Mouse (Mus musculus) lung, postnatal 0 days (tissue): Measurements from ENCODE around the gene Col13a1. TPM values are rescaled to one million over a fixed set of nuclear protein-coding genes. Genes with fewer than 3 reads are reported as not detected.

Source experiments
- ATAC-seq: fragments of 200-750 bp; cut with Nextera tagmentation; 2 replicates; pipeline ENCODE4 v1.8.0; 2017; ENCODE audit warnings: moderate library complexity
- DNase-seq: peaks from one replicate; pipeline ENCODE4 v3.0.0-alpha.2; 2016; ENCODE audit warnings: low spot score
- H3K27ac ChIP-seq: fragments of 300-500 bp; sonication (generic); 2 replicates; pipeline ENCODE4 v1.5.1; 2014; ENCODE audit warnings: antibody characterized with exemption, mild to moderate bottlenecking, low read length, mixed read lengths
- H3K27me3 ChIP-seq: fragments of 300-500 bp; sonication (generic); replicated peaks from 2 replicates; pipeline ENCODE4 v1.6.1; 2014; ENCODE audit warnings: low read length, mixed read lengths; ENCODE audit not compliant: insufficient read depth
- H3K36me3 ChIP-seq: fragments of 300-500 bp; sonication (generic); 2 replicates; pipeline ENCODE4 v1.6.1; 2014; ENCODE audit warnings: low read length, mixed read lengths; ENCODE audit not compliant: insufficient read depth
- H3K4me1 ChIP-seq: fragments of 300-500 bp; sonication (generic); 2 replicates; pipeline ENCODE4 v1.6.1; 2014; ENCODE audit warnings: antibody characterized with exemption, low read depth, low read length, mixed read lengths; ENCODE audit not compliant: insufficient read depth
- H3K4me2 ChIP-seq: fragments of 300-500 bp; sonication (generic); replicated peaks from 2 replicates; pipeline ENCODE4 v1.6.1; 2014; ENCODE audit warnings: low read depth, mild to moderate bottlenecking, low read length, moderate library complexity, mixed read lengths
- H3K4me3 ChIP-seq: fragments of 300-500 bp; sonication (generic); 2 replicates; pipeline ENCODE4 v1.5.1; 2014; ENCODE audit warnings: low read depth, low read length
- H3K9ac ChIP-seq: fragments of 300-500 bp; sonication (generic); replicated peaks from 2 replicates; pipeline ENCODE4 v1.6.1; 2014; ENCODE audit warnings: low read depth, mild to moderate bottlenecking
- H3K9me3 ChIP-seq: fragments of 300-500 bp; sonication (generic); 2 replicates; pipeline ENCODE4 v1.6.1; 2016; ENCODE audit warnings: low read length, mixed read lengths
- CTCF ChIP-seq: IDR thresholded peaks from 2 replicates; pipeline ENCODE4 v1.5.1; 2016; ENCODE audit warnings: antibody characterized with exemption, mild to moderate bottlenecking
- EP300 ChIP-seq: IDR thresholded peaks from 2 replicates; pipeline ENCODE4 v1.6.1; 2016; ENCODE audit warnings: antibody characterized with exemption, mild to moderate bottlenecking, control low read depth
- WGBS: fragments of 180-500 bp; shearing (Covaris S2); extraction: QIAGEN DNeasy Blood & Tissue Kit; methylation state at CpG from one replicate; pipeline ENCODE4 v1.1.7; 2014; 5-methylcytosine and 5-hydroxymethylcytosine counted together
- polyA plus RNA-seq: library from polyadenylated mRNA; unstranded; fragments of >200 nt; fragmentation: Nextera tagmentation; extraction: Ambion mirVana; gene quantifications from 2 replicates; pipeline ENCODE4 v1.2.1, GENCODE M21; 2015

Gene Col13a1
- polyA plus RNA-seq, 1 experiment from 2014 or later, result 54.8 TPM

GRCm38 (mm10) chr10:61825536-61825935 is 153.4 kb downstream of the Col13a1 start:
- 66% methylated on average over 5 of the region's 5 CpGs for WGBS

GRCm38 (mm10) chr10:61823731-61824115 is 155.2 kb downstream of the Col13a1 start:
- ATAC-seq, result no peak

More at GRCm38 (mm10) chr10:61825536-61825935, 153.4 kb downstream of the Col13a1 start:
- Histone ChIP-seq H3K4me3 (no peak overlapping the region), H3K4me1 (peaks cover 5% of the 10 kb centered on the region; the same call in 1 of the 2 replicates), H3K27me3 (no peaks in the 10 kb centered on the region), H3K36me3 (no peaks in the 10 kb centered on the region), H3K4me2 (no peak overlapping the region), H3K9ac (no peak overlapping the region), H3K9me3 (no peaks in the 10 kb centered on the region), H3K27ac (no peak overlapping the region)
- ATAC-seq (no peak), DNase-seq (no peak)
- TF ChIP-seq EP300, result no peak

GRCm38 (mm10) chr10:61822968-61823730 is 155.8 kb downstream of the Col13a1 start:
- no peak overlapping the region for H3K4me3 ChIP-seq
- no peak for DNase-seq
- H3K4me2 ChIP-seq, result no peak overlapping the region
- TF ChIP-seq CTCF (no peak), EP300 (no peak)
- no peaks in the 10 kb centered on the region for H3K9me3 ChIP-seq
- H3K27me3 ChIP-seq, result no peaks in the 10 kb centered on the region
- H3K27ac ChIP-seq, result no peak overlapping the region
- H3K4me1 ChIP-seq, result peaks cover 5% of the 10 kb centered on the region; the same call in 1 of the 2 replicates
- 38% methylated on average over 7 of the region's 7 CpGs for WGBS
- H3K36me3 ChIP-seq, result no peaks in the 10 kb centered on the region
- H3K9ac ChIP-seq, result no peak overlapping the region
- ATAC-seq, result peak; percentile 25

More at GRCm38 (mm10) chr10:61823731-61824115, 155.2 kb downstream of the Col13a1 start:
- no peak overlapping the region for H3K9ac ChIP-seq
- H3K4me3 ChIP-seq, result no peak overlapping the region
- 33% methylated on average over 4 of the region's 4 CpGs for WGBS
- H3K4me1 ChIP-seq, result peaks cover 5% of the 10 kb centered on the region; the same call in 1 of the 2 replicates
- TF ChIP-seq CTCF (no peak), EP300 (no peak)
- no peak for DNase-seq
- H3K4me2 ChIP-seq, result no peak overlapping the region
- H3K27me3 ChIP-seq, result no peaks in the 10 kb centered on the region
- H3K36me3 ChIP-seq, result no peaks in the 10 kb centered on the region
- no peaks in the 10 kb centered on the region for H3K9me3 ChIP-seq
- H3K27ac ChIP-seq, result no peak overlapping the region

GRCm38 (mm10) chr10:61820050-61820449 is 158.9 kb downstream of the Col13a1 start:
- TF ChIP-seq EP300 (no peak), CTCF (peak; percentile 43)
- Histone ChIP-seq H3K9ac (no peak overlapping the region), H3K4me3 (no peak overlapping the region), H3K27ac (no peak overlapping the region), H3K27me3 (no peaks in the 10 kb centered on the region), H3K9me3 (no peaks in the 10 kb centered on the region), H3K4me1 (no peaks in the 10 kb centered on the region), H3K36me3 (no peaks in the 10 kb centered on the region), H3K4me2 (no peak overlapping the region)
- ATAC-seq (no peak), DNase-seq (no peak)
- WGBS, result 52% methylated on average over 9 of the region's 9 CpGs

- ATAC-seq, result no peak
- H3K36me3 ChIP-seq, result no peaks in the 10 kb centered on the region
Observed at GRCm38 (mm10) chr10:61811987-61812386, 166.9 kb downstream of the Col13a1 start.

GRCm38 (mm10) chr10:61798133-61798576 is 180.8 kb downstream of the Col13a1 start:
- WGBS, result 46% methylated on average over 15 of the region's 15 CpGs
- TF ChIP-seq EP300, result no peak
- peak; percentile 27 for DNase-seq

More at GRCm38 (mm10) chr10:61811987-61812386, 166.9 kb downstream of the Col13a1 start:
- 55% methylated on average over 5 of the region's 5 CpGs for WGBS
- no peak for TF ChIP-seq EP300
- no peak for TF ChIP-seq CTCF
- Histone ChIP-seq H3K27me3 (no peaks in the 10 kb centered on the region), H3K4me2 (no peak overlapping the region), H3K9me3 (no peaks in the 10 kb centered on the region), H3K4me3 (no peak overlapping the region), H3K4me1 (no peaks in the 10 kb centered on the region), H3K27ac (no peak overlapping the region), H3K9ac (no peak overlapping the region)
- DNase-seq, result no peak

More at GRCm38 (mm10) chr10:61798133-61798576, 180.8 kb downstream of the Col13a1 start:
- H3K4me1 ChIP-seq, result no peaks in the 10 kb centered on the region
- H3K36me3 ChIP-seq, result no peaks in the 10 kb centered on the region
- peaks cover 4% of the 10 kb centered on the region; the same call in 1 of the 2 replicates for H3K9me3 ChIP-seq
- H3K27ac ChIP-seq, result no peak overlapping the region
- H3K4me2 ChIP-seq, result no peak overlapping the region
- ATAC-seq, result peak; percentile 23
- H3K27me3 ChIP-seq, result no peaks in the 10 kb centered on the region
- H3K9ac ChIP-seq, result no peak overlapping the region
- H3K4me3 ChIP-seq, result no peak overlapping the region
